Mouse (Mus musculus) kidney, postnatal 0 days (tissue): Measurements from ENCODE around the gene Krt80. TPM values are rescaled to one million over a fixed set of nuclear protein-coding genes. Genes with fewer than 3 reads are reported as not detected.

Source experiments
- ATAC-seq: fragments of 200-750 bp; cut with Nextera tagmentation; replicated peaks from 2 replicates; pipeline ENCODE4 v1.8.0; 2017; ENCODE audit warnings: low read depth, moderate number of reproducible peaks, moderate TSS enrichment, moderate library complexity; ENCODE audit not compliant: low FRiP score
- DNase-seq: peaks from one replicate; pipeline ENCODE4 v3.0.0-alpha.2; 2016; ENCODE audit warnings: low spot score
- H3K27ac ChIP-seq: fragments of 300-500 bp; sonication (generic); 2 replicates; pipeline ENCODE4 v1.5.1; 2014; ENCODE audit warnings: mild to moderate bottlenecking
- H3K27me3 ChIP-seq: fragments of 300-500 bp; sonication (generic); 2 replicates; pipeline ENCODE4 v1.6.1; 2014; ENCODE audit warnings: low read length, mixed read lengths; ENCODE audit not compliant: insufficient read depth
- H3K36me3 ChIP-seq: fragments of 300-500 bp; sonication (generic); 2 replicates; pipeline ENCODE4 v1.6.1; 2014; ENCODE audit warnings: low read length, mixed read lengths; ENCODE audit not compliant: insufficient read depth
- H3K4me1 ChIP-seq: fragments of 300-500 bp; sonication (generic); replicated peaks from 2 replicates; pipeline ENCODE4 v1.6.1; 2014; ENCODE audit warnings: antibody characterized with exemption, low read length, mixed read lengths; ENCODE audit not compliant: insufficient read depth
- H3K4me2 ChIP-seq: fragments of 300-500 bp; sonication (generic); 2 replicates; pipeline ENCODE4 v1.6.1; 2014; ENCODE audit warnings: mild to moderate bottlenecking, low read length, moderate library complexity, mixed read lengths
- H3K4me3 ChIP-seq: fragments of 300-500 bp; sonication (generic); replicated peaks from 2 replicates; pipeline ENCODE4 v1.5.1; 2014; ENCODE audit warnings: low read depth, low read length
- H3K9ac ChIP-seq: fragments of 300-500 bp; sonication (generic); 2 replicates; pipeline ENCODE4 v1.6.1; 2014; ENCODE audit warnings: low read depth, low read length
- H3K9me3 ChIP-seq: fragments of 300-500 bp; sonication (generic); replicated peaks from 2 replicates; pipeline ENCODE4 v1.6.1; 2016; ENCODE audit warnings: low read length, inconsistent platforms, mixed read lengths
- CTCF ChIP-seq: IDR thresholded peaks from 2 replicates; pipeline ENCODE4 v1.5.1; 2016; ENCODE audit warnings: antibody characterized with exemption, low read depth, mild to moderate bottlenecking, moderate library complexity
- WGBS: fragments of 180-500 bp; shearing (Covaris S2); extraction: QIAGEN DNeasy Blood & Tissue Kit; methylation state at CpG from one replicate; pipeline ENCODE4 v1.1.7; 2014; 5-methylcytosine and 5-hydroxymethylcytosine counted together
- polyA plus RNA-seq: library from polyadenylated mRNA; unstranded; fragments of >200 nt; fragmentation: Nextera tagmentation; extraction: Ambion mirVana; gene quantifications from 2 replicates; pipeline ENCODE4 v1.2.1, GENCODE M21; 2015

Gene Krt80
- polyA plus RNA-seq, 1 experiment from 2014 or later, result 1.9 TPM

DNA sequence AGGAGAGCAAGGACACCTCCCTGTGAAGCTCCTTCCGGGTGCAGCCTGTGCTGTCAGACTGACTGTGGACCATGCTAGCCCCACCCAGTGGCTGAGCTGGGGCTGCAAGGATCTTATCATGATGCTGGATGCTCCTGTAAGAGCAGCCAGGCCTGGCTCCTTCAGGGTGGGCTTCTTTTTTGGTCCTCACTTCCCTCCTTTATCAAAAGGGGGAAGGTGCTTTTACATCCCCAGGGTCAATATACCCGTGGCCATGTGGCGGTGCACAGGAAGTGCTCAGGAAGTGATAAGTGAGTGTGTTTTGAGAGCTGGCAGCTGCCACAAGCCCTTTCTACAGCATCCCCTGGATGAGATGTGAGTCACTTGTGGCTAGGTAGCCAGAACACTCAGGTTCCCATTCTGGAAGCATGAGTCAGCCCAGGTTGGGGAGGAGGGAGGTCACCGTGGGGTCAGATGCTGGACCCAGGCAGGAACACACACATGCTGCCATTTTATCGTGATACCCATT lies 18.1 kb upstream of the Krt80 start:
- Histone ChIP-seq H3K4me3 (no peak overlapping the region), H3K4me2 (no peak overlapping the region), H3K36me3 (no peaks in the 10 kb centered on the region), H3K27ac (no peak overlapping the region), H3K27me3 (no peaks in the 10 kb centered on the region), H3K4me1 (no peaks in the 10 kb centered on the region), H3K9ac (no peak overlapping the region), H3K9me3 (no peaks in the 10 kb centered on the region)
- DNase-seq (no peak), ATAC-seq (no peak)
- WGBS, result 53% methylated on average over 5 of the region's 5 CpGs
- peak; percentile 56 for TF ChIP-seq CTCF

DNA sequence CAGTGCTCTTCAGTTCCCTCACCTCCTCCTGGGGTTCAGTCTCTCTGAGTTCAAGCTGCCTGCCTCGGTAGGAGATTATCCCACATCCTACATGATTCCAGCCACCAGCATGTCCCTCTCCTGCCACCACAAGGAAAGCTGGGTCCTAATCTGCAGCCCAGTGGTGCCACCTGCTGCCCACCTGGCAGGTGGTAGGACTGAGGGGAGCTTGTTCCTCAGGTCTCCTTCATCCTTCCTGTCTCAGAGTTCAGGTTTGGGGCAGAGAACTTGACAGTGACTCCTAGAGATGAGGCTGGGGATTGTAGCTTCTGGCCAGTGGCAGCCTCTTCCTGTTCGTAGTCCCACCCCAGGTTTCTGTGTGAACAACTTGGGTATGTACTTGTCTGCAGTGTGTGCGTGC lies 17.2 kb upstream of the Krt80 start:
- H3K4me3 ChIP-seq, result no peak overlapping the region
- H3K27me3 ChIP-seq, result no peaks in the 10 kb centered on the region
- no peak overlapping the region for H3K27ac ChIP-seq
- H3K4me1 ChIP-seq, result no peaks in the 10 kb centered on the region
- no peak for ATAC-seq
- H3K4me2 ChIP-seq, result no peak overlapping the region
- DNase-seq, result no peak
- no peak overlapping the region for H3K9ac ChIP-seq
- H3K36me3 ChIP-seq, result no peaks in the 10 kb centered on the region
- WGBS, result 60% methylated on average over 3 of the region's 3 CpGs
- no peaks in the 10 kb centered on the region for H3K9me3 ChIP-seq
- TF ChIP-seq CTCF, result peak; percentile 84

DNA sequence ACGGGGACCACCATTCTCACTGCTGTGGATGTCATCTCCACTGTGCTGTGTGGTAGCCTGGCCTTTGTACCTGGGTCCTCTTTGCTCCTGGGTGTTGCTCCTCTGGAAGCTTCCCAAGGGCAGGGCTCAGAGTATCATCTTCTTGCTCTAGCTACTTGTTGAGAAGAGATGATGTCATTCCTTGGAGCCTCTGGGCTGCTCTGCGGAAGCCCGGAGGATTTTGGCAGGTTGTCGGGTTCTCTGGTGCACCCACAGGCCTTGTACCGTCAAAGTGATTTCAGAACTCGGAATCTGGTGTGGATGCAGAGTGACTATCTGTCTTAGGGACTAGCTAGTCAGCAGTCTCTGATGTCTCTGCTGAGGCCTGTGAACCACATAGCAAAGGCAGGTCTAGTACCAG lies 15.1 kb upstream of the Krt80 start:
- Histone ChIP-seq H3K9ac (no peak overlapping the region), H3K9me3 (no peaks in the 10 kb centered on the region), H3K4me3 (no peak overlapping the region), H3K27me3 (no peaks in the 10 kb centered on the region), H3K36me3 (no peaks in the 10 kb centered on the region), H3K4me2 (no peak overlapping the region), H3K27ac (no peak overlapping the region), H3K4me1 (no peaks in the 10 kb centered on the region)
- ATAC-seq, result no peak
- TF ChIP-seq CTCF, result no peak
- no peak for DNase-seq
- WGBS, result 86% methylated on average over 6 of the region's 6 CpGs

DNA sequence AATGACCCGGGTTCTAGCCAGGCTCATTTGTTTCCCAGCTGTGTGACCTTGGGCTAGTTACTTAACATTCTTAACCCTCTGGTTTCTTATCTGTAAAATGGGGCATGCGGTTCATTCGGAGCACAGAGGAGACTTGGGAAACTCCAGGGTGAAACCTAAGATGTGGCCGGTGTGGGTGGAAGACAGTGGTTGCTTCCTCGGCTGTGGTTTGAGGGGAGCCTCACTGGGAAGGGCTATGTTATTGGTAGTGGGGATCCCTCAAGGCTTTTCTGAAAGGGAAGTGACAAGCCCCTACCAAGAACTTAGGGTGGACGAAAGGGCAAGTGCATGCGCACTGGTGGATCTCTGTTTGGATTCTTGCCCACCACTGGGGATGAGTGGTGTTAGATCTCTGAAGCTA lies 14.6 kb upstream of the Krt80 start:
- H3K9ac ChIP-seq, result no peak overlapping the region
- DNase-seq (no peak), ATAC-seq (no peak)
- no peak for TF ChIP-seq CTCF
- no peak overlapping the region for H3K4me3 ChIP-seq
- 62% methylated on average over 7 of the region's 7 CpGs for WGBS
- no peaks in the 10 kb centered on the region for H3K9me3 ChIP-seq
- H3K4me2 ChIP-seq, result no peak overlapping the region
- no peak overlapping the region for H3K27ac ChIP-seq
- no peaks in the 10 kb centered on the region for H3K27me3 ChIP-seq
- no peaks in the 10 kb centered on the region for H3K36me3 ChIP-seq
- H3K4me1 ChIP-seq, result no peaks in the 10 kb centered on the region

DNA sequence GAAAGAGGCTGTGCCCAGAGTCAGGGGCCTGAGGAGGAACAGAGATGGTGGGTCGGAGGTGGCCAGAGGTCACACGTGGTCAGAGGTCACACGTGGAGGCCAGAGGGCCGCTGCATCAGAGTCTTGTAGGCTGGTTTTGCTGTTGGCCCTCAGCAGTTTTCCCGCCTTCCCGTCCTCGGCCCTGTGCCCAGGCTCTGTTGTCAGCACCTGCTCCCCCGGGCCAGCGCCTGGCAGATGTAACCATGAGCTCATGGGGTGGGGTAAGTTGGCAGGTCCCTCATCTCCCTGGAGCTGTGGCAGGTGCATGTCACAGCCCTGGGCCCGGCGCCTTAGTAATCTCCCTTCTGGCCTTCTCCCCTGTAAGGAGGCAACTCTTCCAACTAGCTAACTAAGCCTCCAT lies 12.8 kb upstream of the Krt80 start:
- no peak overlapping the region for H3K4me2 ChIP-seq
- 0 out of 2 replicates have a peak, but pooled peaks cover 1% of the 10 kb centered on the region for H3K4me1 ChIP-seq
- H3K27me3 ChIP-seq, result no peaks in the 10 kb centered on the region
- H3K9me3 ChIP-seq, result no peaks in the 10 kb centered on the region
- H3K4me3 ChIP-seq, result no peak overlapping the region
- ATAC-seq, result no peak
- H3K9ac ChIP-seq, result no peak overlapping the region
- no peak for DNase-seq
- no peak overlapping the region for H3K27ac ChIP-seq
- no peaks in the 10 kb centered on the region for H3K36me3 ChIP-seq
- no peak for TF ChIP-seq CTCF
- WGBS, result 81% methylated on average over 11 of the region's 11 CpGs

DNA sequence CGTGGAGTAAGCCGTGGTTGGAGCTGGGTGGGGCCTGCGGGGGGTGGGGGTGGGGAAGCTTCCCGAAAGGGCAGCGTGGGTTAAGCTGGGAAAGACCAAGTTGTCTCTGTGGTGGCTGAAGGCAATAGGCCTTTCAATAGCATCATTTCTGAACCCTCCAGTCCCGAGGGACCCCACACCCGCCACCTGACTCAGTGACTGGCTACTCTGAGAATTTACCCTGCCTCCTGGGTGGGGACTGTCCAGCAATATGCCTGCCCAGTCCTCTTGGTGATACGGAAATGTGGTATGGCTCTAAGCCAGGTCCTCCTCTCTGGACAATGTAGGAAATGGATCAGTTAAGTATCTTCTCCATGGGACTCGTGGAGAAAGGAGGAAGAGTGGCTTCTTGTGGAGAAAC lies 11.8 kb upstream of the Krt80 start:
- ATAC-seq (no peak), DNase-seq (no peak)
- Histone ChIP-seq H3K27me3 (no peaks in the 10 kb centered on the region), H3K9me3 (no peaks in the 10 kb centered on the region), H3K4me3 (no peak overlapping the region), H3K9ac (no peak overlapping the region), H3K36me3 (no peaks in the 10 kb centered on the region), H3K4me1 (peaks cover 10% of the 10 kb centered on the region; the same call in 1 of the 2 replicates), H3K27ac (no peak overlapping the region), H3K4me2 (no peak overlapping the region)
- 57% methylated on average over 9 of the region's 9 CpGs for WGBS
- TF ChIP-seq CTCF, result no peak

DNA sequence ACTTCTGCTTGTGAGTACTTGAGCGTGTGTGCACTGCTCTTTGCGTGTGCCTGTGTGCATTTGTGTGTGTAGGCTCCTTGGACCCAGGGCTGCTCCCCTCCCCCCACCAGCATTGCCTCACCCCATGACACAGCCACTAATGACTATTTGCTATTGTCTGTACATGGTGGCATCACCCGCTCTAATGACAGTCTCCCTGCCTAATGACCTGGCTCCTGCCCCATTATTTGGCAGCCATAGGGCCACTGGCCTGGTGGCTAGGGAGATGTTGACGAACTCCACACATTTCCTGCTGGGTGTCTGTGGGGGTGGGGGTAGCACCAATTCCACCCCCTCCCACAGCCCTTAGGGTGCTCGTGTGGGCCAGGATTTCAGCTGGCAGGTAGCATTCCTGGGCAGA lies 8.7 kb upstream of the Krt80 start:
- no peaks in the 10 kb centered on the region for H3K27me3 ChIP-seq
- H3K36me3 ChIP-seq, result no peaks in the 10 kb centered on the region
- TF ChIP-seq CTCF, result no peak
- DNase-seq (no peak), ATAC-seq (no peak)
- H3K9ac ChIP-seq, result no peak overlapping the region
- H3K27ac ChIP-seq, result no peak overlapping the region
- H3K9me3 ChIP-seq, result no peaks in the 10 kb centered on the region
- peaks cover 26% of the 10 kb centered on the region for H3K4me1 ChIP-seq
- H3K4me3 ChIP-seq, result no peak overlapping the region
- H3K4me2 ChIP-seq, result no peak overlapping the region
- 91% methylated on average over 5 of the region's 5 CpGs for WGBS
